Mouse (Mus musculus): ENCODE measurements around the gene Cpeb3.

Cpeb3 gene

DNA sequence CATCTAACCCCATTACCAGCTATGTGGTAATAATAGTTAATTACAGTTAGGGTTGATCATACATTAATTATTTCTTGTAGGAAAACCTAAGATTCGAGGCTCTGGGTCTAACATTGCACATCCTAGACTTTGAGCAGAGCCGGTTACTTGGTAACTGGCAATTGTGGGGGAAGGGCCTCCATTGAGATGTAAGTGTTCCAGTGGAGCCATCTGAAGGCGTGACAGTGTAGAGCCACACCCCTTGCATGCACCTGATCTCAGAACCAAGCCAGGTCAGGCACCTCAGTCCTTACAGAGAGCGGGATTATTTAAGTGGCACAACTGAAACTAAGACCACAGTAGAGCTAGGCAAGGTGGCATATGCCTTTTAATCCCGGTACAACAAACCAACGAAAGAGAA is 194.9 kb downstream of the Cpeb3 start:
- TF ChIP-seq GATA4 (IDR thresholded peaks at IDR 0.05; ENCODE audit: insufficient replicate concordance, low read length) = no peak

GRCm38 (mm10) chr19:37009878-37010281 is 198.5 kb downstream of the Cpeb3 start:
- TF ChIP-seq GATA4 (IDR thresholded peaks at IDR 0.05; ENCODE audit: insufficient replicate concordance, low read length) = no peak

- no peak for TF ChIP-seq GATA4 (IDR thresholded peaks at IDR 0.05; ENCODE audit: insufficient replicate concordance, low read length)
Observed at GRCm38 (mm10) chr19:37004557-37004956, 203.8 kb downstream of the Cpeb3 start.

Measured in liver, adult (tissue).